Mouse (Mus musculus): ENCODE results near the gene Adh6a. TPM values are rescaled to one million over a fixed set of nuclear protein-coding genes. Genes with fewer than 3 reads are reported as not detected.
"Not testable (repeated sequence)": the region's sequence is repeated elsewhere in the genome, so short reads cannot be mapped to it uniquely, and the experiment has no call there.

The Adh6a gene
- total RNA-seq, 2 experiments from 2014 or later, result not detected

GRCm38 (mm10) chr3:138311015-138311414 is 2.1 kb upstream of the Adh6a start:
- ATAC-seq (replicated peaks; ENCODE audit: low FRiP score, poor library complexity, severe bottlenecking), result no peak

- no peak for ATAC-seq (replicated peaks; ENCODE audit: low FRiP score, poor library complexity, severe bottlenecking)
Observed at GRCm38 (mm10) chr3:138316908-138317472, 3.9 kb downstream of the Adh6a start.

- no peak for ATAC-seq (replicated peaks; ENCODE audit: low FRiP score, poor library complexity, severe bottlenecking)
Observed at GRCm38 (mm10) chr3:138325001-138325400, 11.9 kb downstream of the Adh6a start.

GRCm38 (mm10) chr3:138325466-138325865 is 12.4 kb downstream of the Adh6a start:
- ATAC-seq (replicated peaks; ENCODE audit: low FRiP score, poor library complexity, severe bottlenecking), result no peak

- no peak for ATAC-seq (replicated peaks; ENCODE audit: low FRiP score, poor library complexity, severe bottlenecking)
Observed at GRCm38 (mm10) chr3:138333910-138334309, 20.8 kb downstream of the Adh6a start.

GRCm38 (mm10) chr3:138334320-138334719 is 21.2 kb downstream of the Adh6a start:
- no peak for ATAC-seq (replicated peaks; ENCODE audit: low FRiP score, poor library complexity, severe bottlenecking)

- no peak for ATAC-seq (replicated peaks; ENCODE audit: low FRiP score, poor library complexity, severe bottlenecking)
Observed at GRCm38 (mm10) chr3:138335566-138335965, 22.5 kb downstream of the Adh6a start.

GRCm38 (mm10) chr3:138336104-138336754 is 23.1 kb downstream of the Adh6a start:
- ATAC-seq (replicated peaks; ENCODE audit: low FRiP score, poor library complexity, severe bottlenecking), result no peak

- no peak for ATAC-seq (replicated peaks; ENCODE audit: low FRiP score, poor library complexity, severe bottlenecking)
Observed at GRCm38 (mm10) chr3:138341471-138341870, 28.4 kb downstream of the Adh6a start, which contains the start of gene Adh6b. Gene Adh6b (plus strand): TSS chr3:138341775.

- ATAC-seq (replicated peaks; ENCODE audit: low FRiP score, poor library complexity, severe bottlenecking), result no peak
Observed at GRCm38 (mm10) chr3:138347041-138347440, 34.0 kb downstream of the Adh6a start.

GRCm38 (mm10) chr3:138352012-138352809 is 39.1 kb downstream of the Adh6a start:
- ATAC-seq (replicated peaks; ENCODE audit: low FRiP score, poor library complexity, severe bottlenecking), result no peak

GRCm38 (mm10) chr3:138358856-138359255 is 45.8 kb downstream of the Adh6a start:
- ATAC-seq (replicated peaks; ENCODE audit: low FRiP score, poor library complexity, severe bottlenecking), result no peak

GRCm38 (mm10) chr3:138360721-138361120 is 47.6 kb downstream of the Adh6a start:
- no peak for ATAC-seq (replicated peaks; ENCODE audit: low FRiP score, poor library complexity, severe bottlenecking)

GRCm38 (mm10) chr3:138362920-138363319 is 49.8 kb downstream of the Adh6a start:
- ATAC-seq (replicated peaks; ENCODE audit: low FRiP score, poor library complexity, severe bottlenecking), result no peak

- no peak for ATAC-seq (replicated peaks; ENCODE audit: low FRiP score, poor library complexity, severe bottlenecking)
Observed at GRCm38 (mm10) chr3:138366181-138366580, 53.1 kb downstream of the Adh6a start.

- ATAC-seq (replicated peaks; ENCODE audit: low FRiP score, poor library complexity, severe bottlenecking), result no peak
Observed at GRCm38 (mm10) chr3:138369546-138369945, 56.5 kb downstream of the Adh6a start.

- ATAC-seq (replicated peaks; ENCODE audit: low FRiP score, poor library complexity, severe bottlenecking), result not testable (repeated sequence)
Observed at GRCm38 (mm10) chr3:138370289-138370688, 57.2 kb downstream of the Adh6a start.

GRCm38 (mm10) chr3:138373920-138374319 is 60.8 kb downstream of the Adh6a start:
- no peak for ATAC-seq (replicated peaks; ENCODE audit: low FRiP score, poor library complexity, severe bottlenecking)

GRCm38 (mm10) chr3:138375148-138375547 is 62.1 kb downstream of the Adh6a start:
- ATAC-seq (replicated peaks; ENCODE audit: low FRiP score, poor library complexity, severe bottlenecking), result no peak

Data from erythroid progenitor cell, adult 5-6 weeks (primary cell).